Mouse (Mus musculus) ES-E14 (cell line): ENCODE measurements around the gene Hdac9.

ENCODE experiments used
- MAFK ChIP-seq: IDR thresholded peaks from 2 replicates; pipeline ENCODE4 v1.6.1; 2014; ENCODE audit warnings: mild to moderate bottlenecking, low read depth, low read length, inconsistent platforms; ENCODE audit not compliant: insufficient read depth
- ZNF384 ChIP-seq: IDR thresholded peaks from 2 replicates; pipeline ENCODE4 v1.6.1; 2012; ENCODE audit warnings: low read depth, low read length, inconsistent platforms

DNA sequence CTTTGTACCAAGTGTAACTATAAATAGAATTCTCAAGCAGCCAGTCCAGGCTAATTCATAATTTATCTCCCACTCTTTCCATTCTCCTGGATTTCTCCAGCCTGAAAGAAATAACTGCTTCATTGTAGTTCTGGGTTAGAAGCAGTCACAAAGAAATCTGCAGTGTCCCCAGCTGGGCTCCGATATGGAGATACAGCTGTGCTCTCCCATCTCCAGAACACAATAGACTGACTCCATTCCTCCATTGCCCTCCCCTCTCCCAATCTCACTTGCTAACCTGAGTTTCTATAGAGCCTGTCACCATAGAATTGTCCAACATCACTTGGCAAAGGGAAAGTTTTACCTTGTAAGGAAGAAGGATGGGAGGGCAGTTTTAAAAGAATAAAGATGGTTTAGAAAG, 218.9 kb downstream of the Hdac9 start:
- TF ChIP-seq MAFK (no peak), ZNF384 (no peak)
